ENCODE assay signal across 7 mouse cellular contexts in the genomic region with DNA sequence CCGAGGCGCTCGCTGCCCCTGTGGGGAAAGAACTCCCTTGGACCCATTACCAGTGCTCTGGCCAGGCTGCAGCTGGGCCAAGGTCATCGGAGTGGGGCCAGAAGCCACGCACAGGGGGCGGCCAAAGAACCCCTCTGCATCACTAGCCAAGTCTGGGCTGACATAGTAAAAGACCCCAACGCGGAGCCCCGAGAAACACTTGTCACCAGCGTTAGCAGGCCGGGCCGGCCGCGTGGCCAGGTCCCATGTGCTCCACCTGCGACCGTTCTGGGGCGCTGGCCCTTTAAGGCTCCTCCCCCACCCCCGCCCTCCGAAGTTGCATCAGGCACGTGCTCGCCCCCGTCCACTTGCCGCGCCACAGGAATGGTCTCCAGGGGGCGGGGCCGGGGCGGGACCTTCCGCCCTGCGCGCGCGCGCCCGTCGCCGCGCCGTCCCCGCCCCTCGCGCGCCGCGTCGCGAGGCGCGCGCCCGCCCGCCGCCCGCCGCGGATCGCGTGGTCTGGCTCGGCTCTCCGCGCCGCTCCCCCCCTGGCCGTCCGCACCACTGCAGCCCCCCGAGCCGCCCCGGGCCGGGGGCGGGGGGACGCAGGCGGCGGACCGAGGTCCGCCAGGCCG. TPM values are rescaled to one million over a fixed set of nuclear protein-coding genes. Genes with fewer than 3 reads are reported as not detected.
DNase-seq lines count a peak whose midpoint lies in the region; ATAC-seq lines count a peak whose summit lies in the region.

No protein-coding gene starts in this region.

- peak overlapping the region; percentile 95 for H3K9ac ChIP-seq in midbrain, embryonic 12.5 days (replicated peaks)

- DNase-seq in adrenal gland, postnatal 14 days: peak; percentile 93
- DNase-seq in embryonic facial prominence, embryonic 10.5 days (ENCODE audit: low spot score): peak; percentile 95
- DNase-seq in heart, adult 11 months: peak; percentile 99
- DNase-seq in kidney, adult 11 months: peak; percentile 83
- DNase-seq in limb, embryonic 10.5 days (ENCODE audit: low spot score): peak; percentile 95
- DNase-seq in skeletal muscle tissue, adult 2 months (ENCODE audit: low read depth, low spot score): peak; percentile 92

- H3K9me3 ChIP-seq in embryonic facial prominence, embryonic 10.5 days: no peaks in the 10 kb centered on the region
- no peaks in the 10 kb centered on the region for H3K9me3 ChIP-seq in limb, embryonic 10.5 days (replicated peaks)
- H3K9me3 ChIP-seq in midbrain, embryonic 12.5 days: no peaks in the 10 kb centered on the region

- WGBS in embryonic facial prominence, embryonic 10.5 days: 2% methylated on average over 74 of the region's 74 CpGs
- 5% methylated on average over 74 of the region's 74 CpGs for WGBS in limb, embryonic 10.5 days
- WGBS in midbrain, embryonic 12.5 days: under 1% methylated on average over 43 of the region's 74 CpGs

- H3K27me3 ChIP-seq in embryonic facial prominence, embryonic 10.5 days (replicated peaks; ENCODE audit: low read depth, poor library complexity, severe bottlenecking): no peaks in the 10 kb centered on the region
- no peaks in the 10 kb centered on the region for H3K27me3 ChIP-seq in limb, embryonic 10.5 days (ENCODE audit: low read depth, poor library complexity, severe bottlenecking)
- H3K27me3 ChIP-seq in midbrain, embryonic 12.5 days: no peaks in the 10 kb centered on the region

- peak; percentile 93 for ATAC-seq in midbrain, embryonic 12.5 days (ENCODE audit: low FRiP score, low read depth)

- H3K4me2 ChIP-seq in midbrain, embryonic 12.5 days (replicated peaks): peak overlapping the region; percentile 91

- H3K4me3 ChIP-seq in embryonic facial prominence, embryonic 10.5 days: peak overlapping the region; percentile 99
- peak overlapping the region; percentile 98 for H3K4me3 ChIP-seq in limb, embryonic 10.5 days
- peak overlapping the region; percentile 97 for H3K4me3 ChIP-seq in midbrain, embryonic 12.5 days

- no peaks in the 10 kb centered on the region for H3K36me3 ChIP-seq in embryonic facial prominence, embryonic 10.5 days (replicated peaks)
- no peaks in the 10 kb centered on the region for H3K36me3 ChIP-seq in limb, embryonic 10.5 days
- no peaks in the 10 kb centered on the region for H3K36me3 ChIP-seq in midbrain, embryonic 12.5 days

- peak overlapping the region; percentile 94 for H3K27ac ChIP-seq in embryonic facial prominence, embryonic 10.5 days (replicated peaks)
- H3K27ac ChIP-seq in limb, embryonic 10.5 days: peak overlapping the region; percentile 96
- H3K27ac ChIP-seq in midbrain, embryonic 12.5 days (replicated peaks): peak overlapping the region; percentile 84

- peaks cover 28% of the 10 kb centered on the region for H3K4me1 ChIP-seq in embryonic facial prominence, embryonic 10.5 days
- peaks cover 25% of the 10 kb centered on the region for H3K4me1 ChIP-seq in limb, embryonic 10.5 days
- H3K4me1 ChIP-seq in midbrain, embryonic 12.5 days: peaks cover 25% of the 10 kb centered on the region

RNA-seq across cellular contexts. Expression of a gene that starts 0.3 kb away (rescaled TPM):
- 95.5 and 95.9 TPM in 2 replicates for total RNA-seq in adrenal gland, postnatal 14 days (2021)
- polyA plus RNA-seq in embryonic facial prominence, embryonic 10.5 days (2016; fragmentation: Nextera tagmentation; extraction: Ambion mirVana): 17.2 and 18.6 TPM in 2 replicates
- polyA plus RNA-seq in limb, embryonic 10.5 days (2016; fragmentation: Nextera tagmentation; extraction: Ambion mirVana): 20.0 and 22.6 TPM in 2 replicates
- 15.3 TPM in 2 replicates for polyA plus RNA-seq in midbrain, embryonic 12.5 days (2016; fragmentation: Nextera tagmentation; extraction: Ambion mirVana)

Comparison
In these comparisons a context has a peak if more than half of its experiments do, and no peak if none do; other contexts are left out.
1. Peak in every context shown above with its lines: DNase-seq, ATAC-seq, H3K4me3 ChIP-seq and H3K27ac ChIP-seq.